Mouse (Mus musculus) neutrophil, adult 83 days (primary cell): ENCODE measurements around the gene Sc5d. TPM values are rescaled to one million over a fixed set of nuclear protein-coding genes. Genes with fewer than 3 reads are reported as not detected.

ENCODE experiments used
- total RNA-seq, 2 experiments: library from RNA; stranded (reverse); gene quantifications; one replicate each; pipeline ENCODE4 v1.2.4; 2023

Gene Sc5d
- total RNA-seq = 10 to 100 TPM; 27.2 to 28.2 TPM

DNA sequence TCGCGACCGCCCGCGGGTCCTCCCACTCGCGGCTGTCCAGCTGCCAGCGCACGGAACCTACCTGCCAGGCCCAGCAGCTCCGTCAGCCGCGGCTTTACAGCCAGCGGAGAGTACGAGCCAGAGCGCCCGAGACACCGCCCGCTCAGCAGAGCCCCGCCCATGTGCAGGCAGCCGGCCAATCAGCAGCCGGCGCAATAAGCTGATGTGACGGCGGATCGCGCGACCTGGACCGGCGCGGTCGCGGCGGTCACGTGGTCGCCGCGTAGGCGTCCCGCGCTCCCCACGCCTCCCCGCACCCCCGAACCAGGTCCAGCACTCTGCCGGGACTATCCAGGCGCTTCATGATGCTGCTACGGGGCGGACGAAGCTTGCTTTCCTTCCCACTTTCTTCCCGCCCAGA, at the start of gene Sc5d:
TSS of gene Sc5d (minus strand) at position 112 of the 400 bp plus-strand sequence.

Other genes starting within 250 kb of the Sc5d start
- 100 to 1,000 TPM; 362 to 383 TPM for gene Sorl1, start 140.0 kb downstream of the Sc5d start, total RNA-seq
- not detected for gene Tecta, start 135.7 kb upstream of the Sc5d start, total RNA-seq
- 10 to 100 TPM; 28.5 to 35.7 TPM for gene Tbcel, start 243.6 kb upstream of the Sc5d start, total RNA-seq